ENCODE assay signal across 9 mouse cellular contexts in genomic region chrX:161790182-161790581, GRCm38 (mm10).
DNase-seq lines count a peak whose midpoint lies in the region; ATAC-seq and TF ChIP-seq lines count a peak whose summit lies in the region.
"Had no signal": no experiment of that assay in that cellular context is flagged by ENCODE, and none has a peak within 500 bp of the region (broad histone marks: within the 10 kb centered on the region; RNA-seq: fewer than 3 reads in every experiment).

No protein-coding gene starts in this region.

- no peaks in the 10 kb centered on the region for H3K79me2 ChIP-seq in liver, adult 2 months (ENCODE audit: control insufficient read depth, insufficient read depth, low read length)

- 0 out of 2 replicates have a peak, but pooled peaks have one; percentile 15 for ATAC-seq in forebrain, embryonic 14.5 days
- no peak for ATAC-seq in forebrain, embryonic 16.5 days
- ATAC-seq in midbrain, embryonic 16.5 days = no peak

- H3K36me3 ChIP-seq in forebrain, embryonic 14.5 days (ENCODE audit: control insufficient read depth, insufficient read depth, low read length) = no peaks in the 10 kb centered on the region
- no peaks in the 10 kb centered on the region for H3K36me3 ChIP-seq in forebrain, embryonic 16.5 days (ENCODE audit: control insufficient read depth, insufficient read depth)
- no peaks in the 10 kb centered on the region for H3K36me3 ChIP-seq in liver, adult 2 months (ENCODE audit: control insufficient read depth, insufficient read depth, low read length)
- no peaks in the 10 kb centered on the region for H3K36me3 ChIP-seq in midbrain, embryonic 16.5 days (ENCODE audit: control insufficient read depth, insufficient read depth, low read length)
- H3K36me3 ChIP-seq: G1E had no signal

- no peak overlapping the region for H3K4me3 ChIP-seq in forebrain, embryonic 14.5 days (ENCODE audit: low read depth, low read length)
- H3K4me3 ChIP-seq in forebrain, embryonic 16.5 days (replicated peaks; ENCODE audit: low read length) = no peak overlapping the region
- H3K4me3 ChIP-seq in liver, adult 2 months (ENCODE audit: insufficient read depth, low read depth, low read length) = no peak overlapping the region
- H3K4me3 ChIP-seq in midbrain, embryonic 16.5 days (ENCODE audit: low read depth, low read length) = no peak overlapping the region

- H3K27ac ChIP-seq in forebrain, embryonic 14.5 days (ENCODE audit: low read depth, low read length) = no peak overlapping the region
- H3K27ac ChIP-seq in forebrain, embryonic 16.5 days (ENCODE audit: low read length) = no peak overlapping the region
- H3K27ac ChIP-seq in liver, adult 2 months (replicated peaks; ENCODE audit: insufficient read depth, low read depth, low read length) = no peak overlapping the region
- no peak overlapping the region for H3K27ac ChIP-seq in midbrain, embryonic 16.5 days (ENCODE audit: low read length)

- no peak overlapping the region for H3K9ac ChIP-seq in forebrain, embryonic 14.5 days (ENCODE audit: low read length)
- no peak overlapping the region for H3K9ac ChIP-seq in forebrain, embryonic 16.5 days (replicated peaks; ENCODE audit: low read depth, low read length)
- H3K9ac ChIP-seq in liver, adult 2 months (ENCODE audit: low read depth, low read length) = no peak overlapping the region
- H3K9ac ChIP-seq in midbrain, embryonic 16.5 days (ENCODE audit: low read depth, low read length) = no peak overlapping the region

- no peaks in the 10 kb centered on the region for H3K4me1 ChIP-seq in forebrain, embryonic 14.5 days (ENCODE audit: control insufficient read depth, insufficient read depth, low read length)
- H3K4me1 ChIP-seq in forebrain, embryonic 16.5 days (replicated peaks; ENCODE audit: control insufficient read depth, insufficient read depth, low read length) = no peaks in the 10 kb centered on the region
- H3K4me1 ChIP-seq in liver, adult 2 months (ENCODE audit: control insufficient read depth, insufficient read depth, low read length) = no peaks in the 10 kb centered on the region
- no peaks in the 10 kb centered on the region for H3K4me1 ChIP-seq in midbrain, embryonic 16.5 days (ENCODE audit: control insufficient read depth, insufficient read depth, low read length)

- TF ChIP-seq CTCF in liver, adult 2 months (IDR thresholded peaks at IDR 0.05; ENCODE audit: low read depth, low read length) = peak; percentile 35; the same call in 1 of the 2 replicates

- no peaks in the 10 kb centered on the region for H3K27me3 ChIP-seq in forebrain, embryonic 14.5 days (replicated peaks; ENCODE audit: control insufficient read depth, insufficient read depth, low read length)
- H3K27me3 ChIP-seq in forebrain, embryonic 16.5 days (replicated peaks; ENCODE audit: control insufficient read depth, insufficient read depth, low read length) = no peaks in the 10 kb centered on the region
- no peaks in the 10 kb centered on the region for H3K27me3 ChIP-seq in liver, adult 2 months (ENCODE audit: control insufficient read depth, insufficient read depth, low read length)
- H3K27me3 ChIP-seq in midbrain, embryonic 16.5 days (ENCODE audit: control insufficient read depth, insufficient read depth, low read depth, low read length) = peaks cover 3% of the 10 kb centered on the region

- H3K9me3 ChIP-seq in forebrain, embryonic 14.5 days (replicated peaks; ENCODE audit: control insufficient read depth, low read length) = no peaks in the 10 kb centered on the region
- no peaks in the 10 kb centered on the region for H3K9me3 ChIP-seq in forebrain, embryonic 16.5 days (ENCODE audit: control insufficient read depth, low read length)
- no peaks in the 10 kb centered on the region for H3K9me3 ChIP-seq in midbrain, embryonic 16.5 days (replicated peaks; ENCODE audit: control insufficient read depth, low read length, poor library complexity, severe bottlenecking)
- H3K9me3 ChIP-seq: G1E had no signal

- WGBS in forebrain, embryonic 14.5 days = 44% methylated on average over 6 of the region's 6 CpGs
- 30% methylated on average over 6 of the region's 6 CpGs for WGBS in forebrain, embryonic 16.5 days
- WGBS in liver, adult 2 months = 15% methylated on average over 6 of the region's 6 CpGs
- 29% methylated on average over 6 of the region's 6 CpGs for WGBS in midbrain, embryonic 16.5 days

- no peak overlapping the region for H3K4me2 ChIP-seq in forebrain, embryonic 14.5 days (ENCODE audit: low read length)
- no peak overlapping the region for H3K4me2 ChIP-seq in forebrain, embryonic 16.5 days (ENCODE audit: low read length)
- no peak overlapping the region for H3K4me2 ChIP-seq in midbrain, embryonic 16.5 days (ENCODE audit: low read length)

- peak; percentile 36 for DNase-seq in forebrain, embryonic 14.5 days (ENCODE audit: low spot score)
- DNase-seq in liver, adult 2 months (ENCODE audit: extremely low read depth, low read depth, low spot score) = peak; percentile 2
- DNase-seq in liver (no peak), MN1 (ENCODE audit: low spot score) (no peak)
- peak; percentile 58 for DNase-seq in embryo, embryonic 10 days (ENCODE audit: low spot score)
- DNase-seq in mesoderm, embryonic 11.5 days (ENCODE audit: low read depth, low spot score) = peak; percentile 18

- TF ChIP-seq POLR2A in liver, adult 2 months (IDR thresholded peaks at IDR 0.05; ENCODE audit: extremely low read depth, insufficient read depth, low read length) = no peak

Comparison
In these comparisons a context has a peak if more than half of its experiments do, and no peak if none do; other contexts are left out.
1. DNase-seq: peak in forebrain, embryonic 14.5 days (single experiment), liver, adult 2 months (single experiment), embryo, embryonic 10 days (single experiment) and mesoderm, embryonic 11.5 days (single experiment); none in liver (single experiment) and MN1 (single experiment).